Mouse (Mus musculus) stomach, postnatal 0 days (tissue): ENCODE measurements around the gene Zfp3. TPM values are rescaled to one million over a fixed set of nuclear protein-coding genes. Genes with fewer than 3 reads are reported as not detected.

ENCODE experiments used
- ATAC-seq: fragments of 200-750 bp; cut with Nextera tagmentation; 2 replicates; pipeline ENCODE4 v1.8.0; 2017; ENCODE audit not compliant: low FRiP score, low TSS enrichment
- DNase-seq: peaks from one replicate; pipeline ENCODE4 v3.0.0-alpha.2; 2016; ENCODE audit warnings: low spot score
- H3K27ac ChIP-seq: fragments of 300-500 bp; sonication (generic); replicated peaks from 2 replicates; pipeline ENCODE4 v1.5.1; 2014; ENCODE audit warnings: mild to moderate bottlenecking, control low read depth
- H3K27me3 ChIP-seq: fragments of 300-500 bp; sonication (generic); 2 replicates; pipeline ENCODE4 v1.6.1; 2014; ENCODE audit warnings: low read length; ENCODE audit not compliant: control insufficient read depth, insufficient read depth
- H3K36me3 ChIP-seq: fragments of 300-500 bp; sonication (generic); 2 replicates; pipeline ENCODE4 v1.6.1; 2014; ENCODE audit warnings: low read length, mixed read lengths; ENCODE audit not compliant: control insufficient read depth, insufficient read depth
- H3K4me1 ChIP-seq: fragments of 300-500 bp; sonication (generic); replicated peaks from 2 replicates; pipeline ENCODE4 v1.6.1; 2014; ENCODE audit warnings: antibody characterized with exemption; ENCODE audit not compliant: control insufficient read depth, insufficient read depth
- H3K4me2 ChIP-seq: fragments of 300-500 bp; sonication (generic); replicated peaks from 2 replicates; pipeline ENCODE4 v1.6.1; 2014; ENCODE audit warnings: low read depth, mild to moderate bottlenecking, control low read depth, moderate library complexity
- H3K4me3 ChIP-seq: fragments of 300-500 bp; sonication (generic); 2 replicates; pipeline ENCODE4 v1.5.1; 2014; ENCODE audit warnings: low read depth, low read length, control low read depth
- H3K9ac ChIP-seq: fragments of 300-500 bp; sonication (generic); 2 replicates; pipeline ENCODE4 v1.6.1; 2014; ENCODE audit warnings: mild to moderate bottlenecking, low read length, control low read depth, mixed read lengths
- H3K9me3 ChIP-seq: fragments of 300-500 bp; sonication (generic); 2 replicates; pipeline ENCODE4 v1.6.1; 2016; ENCODE audit warnings: low read length; ENCODE audit not compliant: control insufficient read depth
- CTCF ChIP-seq: IDR thresholded peaks from 2 replicates; pipeline ENCODE4 v1.5.1; 2016; ENCODE audit warnings: antibody characterized with exemption, low read depth, mild to moderate bottlenecking, moderate library complexity
- EP300 ChIP-seq: optimal IDR thresholded peaks from 2 replicates; pipeline ENCODE3; 2016; ENCODE audit warnings: antibody characterized with exemption
- WGBS: fragments of 180-500 bp; shearing (Covaris S2); extraction: QIAGEN DNeasy Blood & Tissue Kit; methylation state at CpG from one replicate; pipeline ENCODE4 v1.1.7; 2014; 5-methylcytosine and 5-hydroxymethylcytosine counted together
- polyA plus RNA-seq: library from polyadenylated mRNA; unstranded; fragments of >200 nt; fragmentation: Nextera tagmentation; extraction: Ambion mirVana; gene quantifications from 2 replicates; pipeline ENCODE4 v1.2.1, GENCODE M21; 2015

Zfp3 gene
- 3.4 and 3.8 TPM in 2 replicates for polyA plus RNA-seq

GRCm38 (mm10) chr11:70763936-70764808, at the start of gene Zfp3:
Zfp3 (plus strand) TSS chr11:70764209.
- DNase-seq (peak; percentile 87), ATAC-seq (peak; percentile 89)
- peak within 1 kb of the TSS; percentile 77 for H3K9ac ChIP-seq
- peak within 1 kb of the TSS; percentile 61 for H3K27ac ChIP-seq
- H3K9me3 ChIP-seq: no peaks in the 10 kb centered on the region
- H3K27me3 ChIP-seq: no peaks in the 10 kb centered on the region
- TF ChIP-seq CTCF (0 out of 2 replicates have a peak, but pooled peaks have one; percentile 6), EP300 (no peak)
- H3K4me2 ChIP-seq: peak within 1 kb of the TSS; percentile 74
- no peaks in the 10 kb centered on the region for H3K36me3 ChIP-seq
- peak within 1 kb of the TSS; percentile 65 for H3K4me3 ChIP-seq
- under 1% methylated on average over 67 of the region's 78 CpGs for WGBS
- peaks cover 2% of the 10 kb centered on the region; the same call in 1 of the 2 replicates for H3K4me1 ChIP-seq

GRCm38 (mm10) chr11:70715832-70716231, 48.2 kb upstream of the Zfp3 start:
- H3K27me3 ChIP-seq: no peaks in the 10 kb centered on the region
- H3K9me3 ChIP-seq: no peaks in the 10 kb centered on the region
- no peak overlapping the region for H3K9ac ChIP-seq
- TF ChIP-seq CTCF (no peak), EP300 (no peak)
- H3K36me3 ChIP-seq: peaks cover 41% of the 10 kb centered on the region
- ATAC-seq (peak; percentile 63), DNase-seq (peak; percentile 43)
- 68% methylated on average over 6 of the region's 6 CpGs for WGBS
- H3K4me1 ChIP-seq: no peaks in the 10 kb centered on the region
- no peak overlapping the region for H3K4me2 ChIP-seq
- no peak overlapping the region for H3K27ac ChIP-seq
- H3K4me3 ChIP-seq: no peak overlapping the region

DNA sequence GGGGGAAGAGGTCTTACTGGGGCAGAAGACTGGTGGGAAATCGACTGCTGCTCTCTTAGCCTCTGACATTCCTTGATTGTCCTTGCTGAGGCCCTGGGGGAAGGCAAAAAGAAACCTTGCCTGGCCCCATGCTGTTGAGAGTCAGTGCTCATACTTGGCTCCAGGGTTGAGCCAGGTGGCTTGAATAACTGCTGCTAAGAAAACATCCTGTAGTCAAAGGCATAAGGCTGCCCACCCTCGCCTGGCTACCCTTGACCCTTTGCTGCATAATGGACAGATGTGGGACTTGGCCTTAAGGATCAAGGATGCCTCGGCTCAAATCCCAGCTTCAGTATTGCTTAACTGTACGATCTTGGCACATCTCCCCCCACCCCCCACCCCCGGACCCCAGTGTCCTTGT, 45.5 kb upstream of the Zfp3 start:
- H3K27ac ChIP-seq: no peak overlapping the region
- no peak overlapping the region for H3K4me2 ChIP-seq
- no peak overlapping the region for H3K4me3 ChIP-seq
- no peak overlapping the region for H3K9ac ChIP-seq
- TF ChIP-seq EP300 (no peak), CTCF (no peak)
- peaks cover 38% of the 10 kb centered on the region for H3K36me3 ChIP-seq
- H3K9me3 ChIP-seq: no peaks in the 10 kb centered on the region
- H3K4me1 ChIP-seq: no peaks in the 10 kb centered on the region
- 79% methylated on average over 5 of the region's 5 CpGs for WGBS
- H3K27me3 ChIP-seq: no peaks in the 10 kb centered on the region
- ATAC-seq (no peak), DNase-seq (no peak)

DNA sequence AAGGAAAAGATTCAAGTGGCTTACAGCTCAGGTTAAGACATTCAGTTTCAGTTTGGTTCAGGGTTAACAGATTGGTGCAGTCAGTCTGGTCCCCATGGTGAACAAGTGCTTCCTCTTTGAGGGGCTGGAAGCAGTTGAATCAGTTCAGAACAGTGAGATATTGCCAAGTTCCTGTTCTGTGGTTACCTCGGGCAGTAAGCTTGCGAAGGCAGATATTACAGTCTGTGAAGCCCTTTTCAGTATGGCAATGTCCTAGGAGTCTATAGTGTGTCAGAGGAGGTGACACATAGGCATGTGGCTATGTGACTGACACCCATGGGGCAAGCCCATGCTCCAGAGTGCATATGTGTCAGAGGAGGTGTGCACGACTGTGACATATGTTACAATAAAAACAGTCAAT, 43.4 kb upstream of the Zfp3 start:
- H3K4me1 ChIP-seq: no peaks in the 10 kb centered on the region
- no peak for TF ChIP-seq CTCF
- TF ChIP-seq EP300: no peak
- no peaks in the 10 kb centered on the region for H3K9me3 ChIP-seq
- DNase-seq: no peak
- 0 out of 2 replicates have a peak, but pooled peaks have one; percentile 62 for ATAC-seq
- H3K36me3 ChIP-seq: peaks cover 53% of the 10 kb centered on the region
- WGBS: 86% methylated on average over 3 of the region's 3 CpGs
- H3K9ac ChIP-seq: no peak overlapping the region
- H3K27ac ChIP-seq: no peak overlapping the region
- no peak overlapping the region for H3K4me3 ChIP-seq
- H3K4me2 ChIP-seq: no peak overlapping the region
- H3K27me3 ChIP-seq: no peaks in the 10 kb centered on the region

- Histone ChIP-seq H3K4me3 (no peak overlapping the region), H3K9me3 (no peaks in the 10 kb centered on the region), H3K4me1 (no peaks in the 10 kb centered on the region), H3K4me2 (no peak overlapping the region), H3K27me3 (no peaks in the 10 kb centered on the region), H3K27ac (no peak overlapping the region), H3K9ac (no peak overlapping the region), H3K36me3 (peaks cover 55% of the 10 kb centered on the region)
- TF ChIP-seq CTCF (no peak), EP300 (no peak)
- ATAC-seq (no peak), DNase-seq (no peak)
- 88% methylated on average over 3 of the region's 3 CpGs for WGBS
These were observed 42.9 kb upstream of the Zfp3 start for GRCm38 (mm10) chr11:70721072-70721471.

DNA sequence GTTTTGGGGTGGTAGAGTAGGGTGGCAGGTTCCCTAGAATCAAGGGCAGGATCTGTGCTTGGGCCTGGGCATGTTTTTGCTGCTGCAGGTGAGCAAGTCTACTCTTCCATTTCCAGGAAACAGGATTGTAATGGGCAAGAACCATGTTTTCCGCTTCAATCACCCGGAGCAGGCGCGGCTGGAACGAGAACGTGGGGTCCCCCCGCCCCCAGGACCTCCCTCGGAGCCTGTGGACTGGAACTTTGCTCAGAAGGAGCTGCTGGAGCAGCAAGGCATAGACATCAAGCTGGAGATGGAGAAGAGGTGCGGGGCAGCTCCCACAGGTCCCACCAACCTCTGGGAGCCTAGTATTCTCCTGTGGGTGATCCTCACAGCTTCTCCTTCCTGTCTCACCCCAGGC, 39.3 kb upstream of the Zfp3 start:
- H3K36me3 ChIP-seq: peaks cover 43% of the 10 kb centered on the region
- no peak for TF ChIP-seq CTCF
- TF ChIP-seq EP300: no peak
- DNase-seq: no peak
- no peak overlapping the region for H3K9ac ChIP-seq
- no peak overlapping the region for H3K27ac ChIP-seq
- no peak for ATAC-seq
- H3K4me3 ChIP-seq: no peak overlapping the region
- no peaks in the 10 kb centered on the region for H3K27me3 ChIP-seq
- 87% methylated on average over 9 of the region's 9 CpGs for WGBS
- no peak overlapping the region for H3K4me2 ChIP-seq
- no peaks in the 10 kb centered on the region for H3K9me3 ChIP-seq
- H3K4me1 ChIP-seq: no peaks in the 10 kb centered on the region
